Mouse (Mus musculus): ENCODE measurements around the gene Ntrk3.

GRCm38 (mm10) chr7:78575556-78575955 lies 162.3 kb downstream of the Ntrk3 start:
- TF ChIP-seq CTCF (IDR thresholded peaks at IDR 0.05; ENCODE audit: control insufficient read depth, insufficient read depth, insufficient replicate concordance, low read depth, low read length) = no peak
- TF ChIP-seq POLR2A (IDR thresholded peaks at IDR 0.05; ENCODE audit: control insufficient read depth, low read depth, low read length) = no peak

Data from testis, adult 2 months (tissue).